33 mouse cellular contexts compared by ENCODE assay signal in genomic region chr9:71340116-71340515, GRCm38 (mm10).
"Had no signal": no experiment of that assay in that cellular context is flagged by ENCODE, and none has a peak within 500 bp of the region (broad histone marks: within the 10 kb centered on the region; RNA-seq: fewer than 3 reads in every experiment).

No protein-coding gene starts in this region.

- ATAC-seq: hindbrain, embryonic 16.5 days; hindbrain, postnatal 0 days; inflammation-experienced regulatory T-cells, adult 6 months; intestine, embryonic 15.5 days; intestine, embryonic 16.5 days; intestine, postnatal 0 days had no signal

- H3K4me1 ChIP-seq: hindbrain, embryonic 10.5 days; hindbrain, embryonic 12.5 days; hindbrain, embryonic 13.5 days; hindbrain, embryonic 15.5 days; intestine, embryonic 15.5 days had no signal

- H3K4me2 ChIP-seq: heart, embryonic 11.5 days; heart, embryonic 12.5 days; heart, embryonic 13.5 days; heart, embryonic 15.5 days; hindbrain, embryonic 12.5 days; hindbrain, embryonic 13.5 days; hindbrain, embryonic 14.5 days; hindbrain, embryonic 15.5 days; intestine, embryonic 15.5 days; kidney, embryonic 15.5 days had no signal

- H3K4me3 ChIP-seq: heart, embryonic 10.5 days; heart, embryonic 12.5 days; heart, embryonic 13.5 days; heart, embryonic 15.5 days; hindbrain, embryonic 10.5 days; hindbrain, embryonic 12.5 days; hindbrain, embryonic 13.5 days; hindbrain, embryonic 15.5 days; intestine, embryonic 15.5 days; kidney, embryonic 15.5 days; layer of hippocampus, adult 2 months; left cerebral cortex, adult 2 months had no signal

- DNase-seq: heart, postnatal 36 days; heart, postnatal 4 days; kidney, adult 11 months; kidney, adult 18-20 months; kidney, adult 2 months; kidney, adult 8-10 months; kidney, adult 9 months; kidney, postnatal 10 days; kidney, postnatal 14 days; kidney, postnatal 25 days; kidney, postnatal 36 days; kidney, postnatal 4 days; layer of hippocampus, adult 9-11 months; layer of hippocampus, postnatal 36 days had no signal

- H3K27me3 ChIP-seq: heart, embryonic 12.5 days; heart, embryonic 15.5 days; hindbrain, embryonic 12.5 days; hindbrain, embryonic 15.5 days; intestine, embryonic 15.5 days; kidney, embryonic 15.5 days had no signal

- H3K9ac ChIP-seq: heart, embryonic 12.5 days; heart, embryonic 13.5 days; heart, embryonic 15.5 days; hindbrain, embryonic 12.5 days; hindbrain, embryonic 13.5 days; hindbrain, embryonic 14.5 days; hindbrain, embryonic 15.5 days; intestine, embryonic 15.5 days; kidney, embryonic 15.5 days had no signal

- H3K9me3 ChIP-seq: heart, embryonic 10.5 days; heart, embryonic 12.5 days; heart, embryonic 13.5 days; heart, embryonic 15.5 days; hindbrain, embryonic 10.5 days; hindbrain, embryonic 12.5 days; hindbrain, embryonic 13.5 days; hindbrain, embryonic 15.5 days; intestine, embryonic 15.5 days; kidney, embryonic 15.5 days had no signal

- H3K36me3 ChIP-seq: heart, embryonic 10.5 days; heart, embryonic 12.5 days; heart, embryonic 13.5 days; heart, embryonic 15.5 days; hindbrain, embryonic 10.5 days; hindbrain, embryonic 12.5 days; hindbrain, embryonic 13.5 days; hindbrain, embryonic 15.5 days; intestine, embryonic 15.5 days; kidney, embryonic 15.5 days had no signal

- H3K27ac ChIP-seq: heart, embryonic 10.5 days; heart, embryonic 13.5 days; heart, embryonic 15.5 days; hindbrain, embryonic 10.5 days; hindbrain, embryonic 12.5 days; hindbrain, embryonic 13.5 days; hindbrain, embryonic 14.5 days; hindbrain, embryonic 15.5 days; hindbrain, postnatal 0 days; intestine, embryonic 15.5 days; kidney, embryonic 15.5 days; layer of hippocampus, adult 2 months; left cerebral cortex, adult 2 months had no signal
